Mouse (Mus musculus): ENCODE data around the gene Peli1.

The Peli1 gene

GRCm38 (mm10) chr11:21091428-21092405, 626 bp downstream of the Peli1 start:
- intact Hi-C loops (cut with DNase I), result loop anchor here (5.0 kb wide), 1 partner anchor 151 kb away; no protein-coding TSS in a partner anchor

GRCm38 (mm10) chr11:21092621-21093020, 1.5 kb downstream of the Peli1 start:
- intact Hi-C loops (cut with DNase I), result loop anchor here (5.0 kb wide), 1 partner anchor 150 kb away; no protein-coding TSS in a partner anchor

DNA sequence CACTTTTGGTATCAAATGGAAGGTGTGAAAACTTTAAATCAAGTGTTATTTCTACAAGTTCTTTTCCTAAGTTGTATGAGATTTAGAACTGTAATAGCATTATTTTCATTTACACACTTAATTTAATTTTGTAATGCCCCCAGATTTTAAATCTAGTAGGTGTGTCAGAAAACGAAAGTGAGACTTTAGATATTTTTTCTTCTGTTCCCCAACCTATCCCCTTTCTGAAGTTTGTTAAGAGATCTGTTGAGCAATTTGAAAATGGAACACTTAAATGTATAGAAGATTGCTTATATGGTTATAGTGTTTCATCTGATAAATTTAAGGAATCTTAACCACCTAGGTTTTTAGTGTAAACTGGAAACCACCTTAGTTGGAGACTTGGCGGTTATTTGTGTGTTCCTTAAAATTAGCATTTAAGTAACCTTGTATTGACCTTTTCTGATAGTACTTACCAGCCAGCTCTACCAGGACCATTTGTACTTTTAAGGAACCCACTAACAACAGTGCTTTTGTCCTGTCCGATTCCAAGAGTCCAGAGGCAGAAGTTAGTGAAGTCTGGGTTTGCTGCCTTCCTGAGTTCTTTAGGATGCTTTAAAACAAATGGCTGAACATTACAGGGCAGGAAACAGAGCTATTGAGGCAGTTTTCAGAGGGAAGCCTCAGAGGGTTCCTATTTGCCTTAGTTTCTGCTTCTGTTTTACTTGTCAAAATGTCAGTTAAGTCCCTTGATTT, 2.2 kb downstream of the Peli1 start:
- intact Hi-C loops (cut with DNase I), result loop anchor here (5.0 kb wide), 1 partner anchor 149 kb away; no protein-coding TSS in a partner anchor

DNA sequence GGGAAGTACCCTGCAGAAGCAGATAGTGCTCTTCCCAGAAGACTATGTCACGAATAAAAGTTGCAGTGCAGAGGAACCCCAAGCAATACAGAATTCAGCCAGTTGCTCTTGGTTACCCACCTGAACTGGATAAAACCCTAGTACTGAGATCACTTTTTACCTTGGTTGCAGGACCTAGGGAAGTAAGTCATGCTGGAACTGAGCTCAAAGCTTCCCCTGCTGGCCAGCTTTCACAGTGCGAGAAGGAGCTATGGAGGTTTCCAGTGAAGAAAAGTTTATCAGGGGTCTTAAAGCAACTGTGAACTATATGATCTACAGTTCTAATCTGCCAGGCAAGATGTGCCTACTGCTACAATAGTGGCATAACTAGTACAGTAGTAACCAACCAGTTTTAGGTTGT, 5.5 kb downstream of the Peli1 start:
- intact Hi-C loops (cut with DNase I), result no loop called here

- intact Hi-C loops (cut with DNase I), result no loop called here
Observed at GRCm38 (mm10) chr11:21098457-21098856, 7.4 kb downstream of the Peli1 start.

DNA sequence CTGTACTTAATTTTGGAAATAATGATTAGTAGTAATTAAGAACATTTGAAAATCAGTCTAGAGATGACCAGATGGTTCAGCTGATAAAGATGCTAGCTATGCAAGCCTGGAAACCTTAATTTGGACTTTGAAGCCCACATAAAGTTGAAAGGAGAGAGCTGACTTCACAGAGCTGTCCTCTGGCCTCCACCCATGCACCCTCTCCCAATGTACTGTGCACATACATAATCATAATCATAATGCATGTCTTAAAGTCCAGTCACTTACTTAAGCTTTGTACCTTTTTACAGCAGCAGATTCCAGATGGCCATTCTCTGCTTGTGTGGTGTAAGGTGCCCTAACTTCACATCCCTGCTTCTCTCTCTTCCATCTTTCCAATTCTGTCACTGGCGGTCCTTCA, 9.6 kb downstream of the Peli1 start:
- intact Hi-C loops (cut with DNase I), result no loop called here

GRCm38 (mm10) chr11:21101286-21101685, 10.2 kb downstream of the Peli1 start:
- intact Hi-C loops (cut with DNase I), result no loop called here

DNA sequence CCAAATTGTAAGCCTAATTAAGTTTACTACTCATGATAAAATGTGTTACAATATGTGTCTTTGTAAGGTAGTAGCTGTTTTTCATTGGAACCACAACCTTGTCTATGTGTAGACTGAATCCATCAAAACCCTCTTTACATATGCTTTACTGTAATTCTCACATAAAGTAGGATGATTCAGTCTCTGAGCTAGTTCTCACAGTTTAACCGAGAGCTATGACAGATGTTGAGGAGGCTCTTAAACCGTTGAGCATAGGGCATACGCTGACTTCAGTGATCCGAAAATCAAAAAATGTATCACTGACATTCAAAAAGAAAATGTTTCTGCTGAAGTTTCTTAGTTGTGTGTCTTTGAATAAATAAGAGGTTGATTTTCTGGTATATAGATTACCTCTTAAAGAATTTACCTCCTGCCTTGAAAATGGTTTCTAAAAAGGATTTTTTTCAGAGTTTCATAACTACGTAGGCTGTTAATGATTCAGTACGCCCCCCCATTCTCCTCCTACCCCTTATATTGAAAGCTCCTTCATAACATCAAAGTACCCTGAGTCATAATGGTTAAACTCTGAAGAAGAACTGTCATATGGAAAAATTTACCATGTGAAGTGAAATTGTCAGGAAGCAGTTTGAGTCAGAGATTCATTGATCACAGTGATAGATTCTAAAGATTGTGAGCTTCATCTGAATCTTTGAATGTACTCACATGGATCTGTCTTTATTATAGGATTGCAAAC, 11.3 kb downstream of the Peli1 start:
- intact Hi-C loops (cut with DNase I), result no loop called here

- intact Hi-C loops (cut with DNase I), result no loop called here
Observed at GRCm38 (mm10) chr11:21103186-21103585, 12.1 kb downstream of the Peli1 start.

DNA sequence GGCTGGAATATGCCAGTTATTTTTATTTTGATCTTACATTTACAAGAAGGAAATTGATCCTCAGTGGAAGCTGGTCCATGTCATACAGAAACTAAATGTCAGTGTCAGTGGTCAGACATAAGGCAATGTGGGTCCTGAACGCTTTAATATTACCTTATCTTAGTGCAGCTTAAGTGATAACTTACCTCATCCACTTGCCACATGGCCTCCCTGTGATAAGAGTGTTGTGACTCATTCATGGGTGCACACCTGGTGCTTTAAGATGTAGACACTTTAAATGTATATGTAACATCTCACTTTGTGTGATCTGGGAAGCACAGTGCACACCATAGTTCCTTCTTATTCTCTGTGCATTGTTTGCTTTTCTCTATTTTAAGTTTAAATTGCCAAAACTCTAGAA, 14.3 kb downstream of the Peli1 start:
- intact Hi-C loops (cut with DNase I), result no loop called here

- intact Hi-C loops (cut with DNase I), result no loop called here
Observed at GRCm38 (mm10) chr11:21107120-21107519, 16.0 kb downstream of the Peli1 start.

- intact Hi-C loops (cut with DNase I), result no loop called here
Observed at GRCm38 (mm10) chr11:21109279-21109678, 18.2 kb downstream of the Peli1 start.

DNA sequence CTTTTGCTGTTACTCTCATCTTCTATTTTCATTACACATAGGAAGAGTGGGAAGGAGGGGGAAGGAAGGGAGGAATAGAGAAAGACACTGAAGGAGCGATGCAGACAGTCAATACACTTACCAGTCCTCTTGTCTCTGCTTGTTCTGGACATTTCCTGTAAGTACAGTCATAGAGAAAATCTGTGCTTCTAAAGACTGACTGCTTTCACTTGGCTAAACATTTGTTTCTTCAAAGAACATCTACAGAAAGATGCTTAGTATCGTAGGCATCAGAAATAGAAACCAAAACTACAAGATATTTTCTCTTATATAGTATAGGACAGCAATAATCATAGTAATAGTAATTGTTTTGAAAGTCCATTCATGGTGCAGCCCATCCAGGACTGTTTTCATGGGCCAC, 23.4 kb downstream of the Peli1 start:
- intact Hi-C loops (cut with DNase I), result no loop called here

DNA sequence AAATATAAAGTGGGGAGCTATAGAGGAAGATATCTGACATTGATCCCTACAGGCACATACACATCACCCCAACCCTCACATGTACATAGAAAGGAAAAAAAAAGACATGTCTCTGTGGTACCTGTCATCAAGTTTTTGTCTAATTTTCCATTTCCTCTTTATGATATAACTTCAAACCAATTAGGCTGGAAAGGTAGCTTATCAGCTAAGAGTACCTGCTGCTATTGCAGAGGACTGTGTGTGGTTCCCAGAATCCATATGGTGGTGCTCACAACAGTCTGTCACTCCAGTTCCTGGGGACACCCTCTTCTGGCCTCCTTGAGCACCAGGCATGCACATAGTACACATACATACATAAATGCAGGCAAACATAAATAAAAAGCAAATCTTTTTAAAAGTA, 24.7 kb downstream of the Peli1 start:
- intact Hi-C loops (cut with DNase I), result no loop called here

GRCm38 (mm10) chr11:21116623-21117295, 25.7 kb downstream of the Peli1 start:
- intact Hi-C loops (cut with DNase I), result no loop called here

GRCm38 (mm10) chr11:21121737-21122136, 30.6 kb downstream of the Peli1 start:
- intact Hi-C loops (cut with DNase I), result no loop called here

DNA sequence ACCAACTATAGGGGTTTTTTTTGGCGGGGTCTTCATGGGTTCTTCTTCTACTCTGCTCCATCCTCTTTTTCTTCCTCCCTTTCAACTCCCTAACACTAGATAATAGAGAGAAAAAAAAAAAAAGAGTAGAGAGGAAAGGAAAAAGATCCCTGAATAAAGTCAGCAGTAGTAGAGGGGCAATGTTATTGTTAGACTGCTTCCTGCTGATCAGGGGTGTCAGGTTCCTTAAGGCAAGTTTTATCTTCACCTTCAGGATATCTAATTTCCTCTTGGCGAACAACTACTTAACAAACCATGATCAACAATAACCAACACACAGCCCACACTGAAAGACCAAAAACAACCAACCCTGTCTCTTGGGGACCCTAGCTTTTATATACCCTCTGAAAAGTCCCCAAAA, 31.3 kb downstream of the Peli1 start:
- intact Hi-C loops (cut with DNase I), result no loop called here

DNA sequence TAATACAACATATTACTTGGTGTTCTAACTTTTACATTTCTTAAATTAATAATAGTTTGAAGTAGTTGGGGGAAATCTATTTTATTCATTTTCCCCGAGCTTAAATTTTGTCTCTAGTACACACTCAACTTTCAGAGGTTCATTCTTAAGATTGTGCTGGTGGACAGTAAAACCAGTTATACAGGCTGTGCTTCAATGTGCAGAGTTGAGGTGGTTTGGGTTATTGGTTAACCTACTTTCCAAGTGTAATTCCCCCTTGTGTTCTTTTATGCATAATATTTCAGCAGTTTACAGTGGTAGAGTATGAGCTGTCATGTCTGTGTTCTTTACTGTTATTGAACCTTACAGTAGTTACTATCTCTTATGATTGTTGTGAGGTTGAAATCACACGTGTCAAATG, 40.6 kb downstream of the Peli1 start:
- intact Hi-C loops (cut with DNase I), result no loop called here

- intact Hi-C loops (cut with DNase I), result no loop called here
Observed at GRCm38 (mm10) chr11:21134875-21135451, 43.9 kb downstream of the Peli1 start.

- intact Hi-C loops (cut with DNase I), result no loop called here
Observed at GRCm38 (mm10) chr11:21139453-21139852, 48.4 kb downstream of the Peli1 start.

GRCm38 (mm10) chr11:21141242-21141641, 50.2 kb downstream of the Peli1 start:
- intact Hi-C loops (cut with DNase I), result no loop called here
